Mouse (Mus musculus) skeletal muscle tissue, adult 2 months (tissue): ENCODE results near the gene Rps7.

Source experiments
- DNase-seq: peaks from one replicate; pipeline ENCODE4 v3.0.0-alpha.2; 2012; ENCODE audit warnings: low read depth, low spot score

Rps7 gene

DNA sequence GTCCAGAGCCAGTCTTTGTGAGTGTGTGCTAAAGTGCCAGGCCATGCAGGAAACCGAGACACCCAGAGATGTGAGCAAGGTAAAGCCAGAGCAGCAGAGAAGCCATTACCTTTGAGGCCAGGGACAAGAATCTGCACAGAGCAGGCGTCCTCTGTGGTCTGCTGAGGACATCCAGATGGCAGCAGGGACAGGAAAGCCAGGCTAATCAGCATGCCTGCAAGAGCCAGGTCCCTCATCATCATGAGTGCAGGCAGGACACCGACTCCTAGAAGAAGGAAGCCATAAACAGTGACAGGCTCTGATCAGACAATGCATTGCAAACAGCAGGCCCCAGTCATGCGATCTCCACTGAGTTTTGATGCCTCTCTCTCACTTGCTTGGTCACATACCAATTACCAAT is 18.5 kb downstream of the Rps7 start:
- DNase-seq, result no peak

DNA sequence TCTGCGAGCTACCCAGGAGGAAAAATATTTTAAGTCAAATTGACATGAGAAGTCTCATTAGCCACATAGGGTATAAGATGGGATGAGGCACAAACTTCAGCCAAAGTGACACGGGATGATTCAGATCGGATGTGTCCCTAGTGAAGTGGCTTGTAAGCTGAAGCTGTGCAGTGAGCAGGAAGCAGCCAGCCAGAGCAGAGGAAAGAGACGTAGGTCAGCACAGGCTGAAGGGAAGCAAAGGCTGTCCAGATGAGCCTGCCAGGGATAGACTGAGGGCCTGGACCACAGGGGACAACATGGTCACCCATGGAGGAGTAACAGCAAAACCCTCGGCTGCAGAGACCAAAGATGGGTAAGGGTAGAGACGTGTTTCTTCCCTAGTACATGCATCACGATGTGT is 21.4 kb downstream of the Rps7 start:
- no peak for DNase-seq

DNA sequence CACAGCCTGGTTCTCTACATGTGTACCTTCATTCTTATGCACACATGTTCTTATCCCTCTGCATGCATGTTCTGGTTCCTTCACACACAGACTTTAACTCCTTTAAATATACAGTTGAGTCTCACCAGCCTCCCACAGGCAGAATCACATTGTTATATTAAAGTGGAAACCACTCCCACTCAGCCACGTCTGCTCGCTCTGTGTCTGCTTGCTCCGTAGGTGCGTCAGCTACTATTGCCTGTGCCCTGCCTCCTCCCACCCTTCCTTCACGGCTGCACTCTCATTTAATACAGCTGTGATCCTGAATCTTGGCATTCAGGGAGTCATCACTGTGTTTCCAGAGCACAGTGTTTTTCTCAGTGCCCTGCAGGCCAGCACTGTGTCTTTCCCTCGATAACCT is 23.4 kb downstream of the Rps7 start:
- no peak for DNase-seq

DNA sequence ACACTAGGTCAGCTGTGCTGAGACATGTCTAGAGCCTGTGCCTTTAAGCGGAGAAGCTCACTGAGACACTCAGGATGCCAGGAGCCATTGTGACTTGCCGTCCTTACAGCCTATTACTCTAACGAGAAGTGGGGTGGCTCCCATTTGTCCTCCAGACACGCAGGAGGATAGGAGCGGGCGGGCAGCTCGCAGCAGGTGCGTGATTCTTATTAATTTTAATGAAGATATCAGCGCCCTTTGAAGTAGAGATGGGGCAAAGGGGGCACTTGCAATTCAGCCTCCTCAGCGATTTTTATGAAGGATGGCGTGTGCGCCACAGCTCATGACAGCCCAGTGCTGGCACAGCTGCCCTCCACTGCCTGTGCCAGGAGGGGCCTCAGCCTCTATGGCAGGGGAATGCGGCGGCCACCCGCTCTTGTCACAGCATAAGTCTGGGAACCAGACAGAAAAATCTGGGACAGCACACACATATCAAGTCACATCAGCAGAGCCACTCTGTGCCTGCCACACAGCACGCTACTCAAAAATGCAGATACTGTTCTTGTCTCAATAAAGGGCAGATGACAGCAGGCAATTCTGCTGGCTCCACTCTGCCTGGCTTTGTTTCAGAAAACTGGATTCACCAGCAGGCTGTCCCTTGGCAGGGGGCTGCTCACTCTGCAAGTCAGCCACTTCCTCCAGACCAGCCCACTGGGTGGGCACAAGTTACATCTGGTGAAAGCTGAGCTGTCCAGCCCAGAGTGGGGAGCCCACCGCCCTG is 28.0 kb downstream of the Rps7 start:
- no peak for DNase-seq

DNA sequence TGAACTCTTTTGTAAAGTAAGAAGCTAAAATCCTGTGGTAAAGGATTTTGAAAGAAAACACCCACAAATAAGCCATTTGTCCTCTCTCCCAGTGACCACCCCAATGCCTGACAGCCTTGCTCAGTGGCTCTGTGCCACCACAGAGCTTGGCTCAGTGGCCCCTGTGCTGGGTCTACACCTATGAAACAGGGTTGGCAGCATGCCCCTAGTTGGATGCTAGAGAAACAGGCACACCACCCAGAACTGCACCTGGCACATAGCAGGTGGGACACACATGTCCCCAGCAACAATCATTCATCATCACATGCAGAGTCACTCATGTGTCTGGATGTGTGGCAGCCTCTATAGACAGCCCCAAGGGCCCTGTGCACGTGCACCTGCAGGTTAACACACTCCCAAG is 32.3 kb downstream of the Rps7 start:
- no peak for DNase-seq

DNA sequence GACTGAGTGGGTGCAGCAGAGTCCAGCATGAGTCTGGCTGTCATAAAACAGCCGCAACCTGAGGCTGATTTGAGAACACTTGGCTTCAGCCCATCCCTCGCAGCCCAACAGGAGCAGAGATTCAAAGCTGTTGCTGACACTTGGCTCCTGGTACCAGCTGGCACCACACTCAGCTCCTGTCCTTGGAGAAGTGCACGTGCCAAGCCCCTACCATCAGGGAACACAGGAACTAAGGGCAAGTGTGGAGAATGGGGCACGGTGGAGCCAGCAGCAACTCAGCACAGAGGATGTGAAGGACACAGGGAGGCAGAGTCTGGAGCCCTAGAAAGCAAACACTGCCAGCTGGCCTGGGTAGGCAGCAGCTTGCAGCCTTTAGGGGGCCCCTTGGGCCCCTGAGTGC is 33.5 kb downstream of the Rps7 start:
- DNase-seq, result no peak

DNA sequence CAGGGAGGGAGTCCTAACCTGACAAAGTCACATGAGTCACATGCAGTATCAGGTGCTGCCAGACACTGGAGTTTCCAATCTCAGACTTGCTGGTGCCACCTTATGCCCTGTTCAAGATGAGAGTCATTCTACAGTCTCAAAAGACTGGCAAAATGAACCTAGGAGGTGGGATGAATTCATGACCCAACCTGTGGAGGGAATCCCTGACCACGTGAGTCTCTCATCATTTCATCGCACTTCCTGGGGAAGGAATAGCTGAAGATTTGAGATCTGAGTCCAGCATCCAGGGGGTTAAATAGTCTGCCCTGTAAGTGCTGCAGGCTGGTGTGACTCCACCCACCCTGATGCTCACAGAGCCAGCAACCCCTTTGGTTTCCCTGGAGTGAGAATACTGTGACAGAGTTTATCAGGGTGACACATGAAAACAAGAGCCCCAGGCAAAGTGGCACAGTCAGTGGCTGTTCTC is 37.2 kb downstream of the Rps7 start:
- DNase-seq, result no peak

DNA sequence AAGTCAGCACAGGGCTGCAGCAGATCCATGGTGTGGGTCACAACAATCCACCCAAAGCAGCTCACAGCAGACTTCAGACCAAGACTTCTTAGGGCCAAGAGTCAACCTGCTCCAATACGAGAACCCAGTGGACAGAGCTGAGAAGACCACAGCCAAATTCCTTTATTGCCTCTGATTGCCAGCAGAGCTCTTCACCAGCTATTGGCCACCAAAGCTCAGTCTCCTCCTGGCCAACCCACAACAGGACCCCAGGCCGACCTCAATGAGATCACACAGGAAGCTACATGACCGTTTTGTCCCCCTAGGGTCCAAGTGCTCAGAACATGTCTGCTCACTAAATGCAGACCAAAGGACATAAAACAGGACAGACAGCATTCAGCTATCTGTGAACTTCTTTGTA is 37.6 kb downstream of the Rps7 start:
- DNase-seq, result no peak

DNA sequence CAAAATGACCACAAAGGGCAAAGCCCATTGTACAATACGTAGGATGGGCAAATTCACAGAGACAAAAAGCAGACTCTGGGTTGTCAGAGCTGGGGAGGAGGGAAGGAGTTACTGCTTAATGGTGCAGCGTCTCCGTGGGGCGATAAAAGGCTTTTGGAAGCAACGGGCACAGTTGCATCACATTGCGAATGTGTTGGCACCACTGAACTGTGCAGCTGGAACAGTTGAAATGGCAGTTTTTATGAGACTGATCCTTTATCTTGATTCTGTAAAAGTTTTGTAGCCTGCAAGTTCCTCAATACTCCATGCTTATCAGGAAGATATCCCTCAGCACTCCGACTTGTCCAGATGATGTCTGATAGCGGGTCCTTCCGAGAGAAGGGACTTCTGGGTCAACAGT is 38.1 kb downstream of the Rps7 start:
- no peak for DNase-seq

DNA sequence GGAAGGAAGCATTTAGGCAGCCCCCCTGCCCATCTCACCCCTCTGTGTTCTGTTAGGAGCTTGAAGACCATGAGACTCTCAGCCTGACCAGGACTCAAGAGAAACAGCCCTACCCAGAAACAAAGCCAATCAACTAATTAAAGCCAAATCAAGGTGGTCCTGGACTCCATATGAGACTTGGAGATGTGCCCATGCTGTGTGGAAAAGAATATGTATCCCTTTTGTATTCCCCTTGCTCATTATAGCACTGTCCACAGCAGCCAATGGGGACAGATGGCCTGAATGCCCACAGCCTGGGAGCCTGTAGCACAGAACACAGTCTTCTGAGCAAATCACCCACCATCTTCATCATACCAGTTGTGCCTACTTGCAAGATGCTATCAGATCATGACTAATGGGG is 38.9 kb downstream of the Rps7 start:
- no peak for DNase-seq

DNA sequence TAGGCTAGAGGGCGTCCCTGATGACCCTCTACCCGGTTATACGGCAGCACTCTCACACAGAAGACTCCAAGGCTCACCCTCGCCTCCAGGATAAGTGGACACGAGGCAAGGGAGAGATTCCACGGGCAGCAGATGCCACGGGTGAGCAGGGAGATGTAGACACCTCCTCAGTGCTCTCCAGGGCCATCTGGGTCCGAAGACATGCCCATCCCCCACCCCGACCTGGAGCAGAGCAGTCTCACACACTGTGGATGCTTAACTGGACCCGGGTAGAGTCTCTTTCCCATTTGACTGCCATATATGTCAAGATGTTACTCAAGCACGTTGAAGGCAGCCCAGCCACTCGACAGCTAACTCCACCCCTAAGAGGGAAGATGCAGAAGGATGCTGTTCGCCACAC is 45.3 kb downstream of the Rps7 start:
- no peak for DNase-seq

DNA sequence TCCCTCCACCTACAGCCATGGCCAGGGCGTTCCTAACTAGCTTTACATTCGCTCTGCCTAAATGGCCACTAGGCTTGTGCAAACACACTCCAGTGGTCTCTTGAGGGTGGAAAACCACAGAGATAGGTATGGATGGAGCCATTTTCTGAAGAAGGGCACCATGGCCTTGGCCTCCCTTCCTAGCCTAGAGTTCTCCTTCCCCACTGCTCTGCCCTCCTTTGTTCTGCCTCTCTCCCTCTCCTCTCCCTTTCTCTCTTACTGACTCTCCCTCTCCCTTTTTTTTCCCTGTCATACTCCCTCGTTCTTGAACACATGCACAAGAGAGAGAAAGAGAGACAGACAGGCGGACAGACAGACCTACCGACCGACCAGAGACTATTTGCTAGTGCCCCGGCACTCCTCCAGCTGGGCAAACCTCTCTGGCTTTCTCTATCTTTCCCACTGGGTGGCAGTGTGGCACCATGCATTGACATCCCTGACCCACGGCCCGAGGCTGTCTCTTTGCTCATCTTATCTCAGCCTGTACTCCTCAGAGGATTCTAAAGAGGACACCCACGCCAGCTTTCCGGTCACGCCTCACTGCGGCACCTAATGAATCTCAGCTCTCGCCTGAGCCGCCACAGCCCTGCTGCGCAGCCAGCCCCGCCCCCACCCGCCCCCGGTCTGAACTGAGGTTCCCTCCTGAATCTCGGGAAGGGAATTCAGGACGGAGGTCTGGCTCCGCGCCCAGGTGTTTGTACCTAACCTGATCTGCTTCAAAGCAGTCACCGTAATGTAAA is 46.5 kb downstream of the Rps7 start:
- DNase-seq, result peak; percentile 53

DNA sequence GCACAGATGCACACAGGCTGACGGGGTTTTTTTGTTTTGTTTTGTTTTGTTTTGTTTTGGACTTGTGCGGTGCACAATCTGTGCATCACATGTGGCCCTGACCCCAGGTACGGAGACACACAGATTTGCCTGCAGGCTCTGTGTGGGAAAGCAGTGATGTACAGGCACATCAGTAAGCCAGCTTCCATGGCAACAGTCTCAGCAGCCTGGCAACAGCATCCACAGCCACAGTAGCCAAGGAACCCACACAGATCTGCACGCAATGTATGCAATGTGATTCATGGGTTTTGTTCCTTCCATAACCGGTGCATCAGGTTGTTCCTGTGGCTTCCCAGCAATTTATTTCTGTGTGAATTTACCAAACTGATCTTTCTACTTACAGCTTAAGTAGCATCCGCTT is 47.8 kb downstream of the Rps7 start:
- DNase-seq, result no peak

DNA sequence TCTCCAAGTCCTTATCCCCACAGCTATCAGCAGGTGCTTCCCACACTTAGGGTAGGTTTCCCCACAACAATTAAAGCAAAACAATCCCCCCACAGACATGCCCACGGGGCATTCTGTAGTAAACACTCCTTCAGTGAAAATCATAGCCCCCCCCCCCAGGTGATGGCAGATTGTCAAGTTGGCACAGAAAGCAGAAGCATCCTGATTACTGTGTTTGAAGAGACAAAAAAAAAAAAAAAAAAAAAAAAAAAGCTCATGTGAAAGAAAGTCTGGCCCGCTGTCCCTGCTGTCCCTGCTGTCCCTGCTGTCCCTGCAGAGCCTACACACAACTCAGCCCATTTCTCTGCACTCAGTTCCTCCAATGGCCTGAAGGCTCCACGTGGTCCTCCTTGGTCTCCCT is 51.7 kb downstream of the Rps7 start:
- no peak for DNase-seq

DNA sequence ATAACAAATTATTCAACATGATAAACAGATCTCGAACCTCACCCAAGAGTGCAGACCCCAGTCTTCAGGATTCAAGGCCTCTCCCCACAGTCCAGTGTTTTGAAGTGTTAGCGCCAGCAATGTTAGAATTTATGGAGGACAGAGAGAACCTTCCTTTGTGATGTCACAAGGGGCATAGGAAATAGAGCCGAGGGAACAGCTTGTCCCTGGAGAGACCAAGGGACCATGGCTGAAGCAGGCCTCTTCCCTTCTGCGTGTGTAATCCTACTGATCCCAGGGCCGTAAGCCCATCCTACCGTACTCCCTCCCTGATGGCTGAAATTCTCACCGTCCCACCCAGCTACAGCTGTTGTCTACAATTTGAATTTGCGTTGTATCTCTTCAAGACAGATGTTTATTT is 53.3 kb downstream of the Rps7 start, which contains the start of gene Allc:
TSS of gene Allc (minus strand) at position 101 of the 400 bp plus-strand sequence.
- no peak for DNase-seq
